Mouse (Mus musculus): ENCODE measurements at regions not wholly inside any gene's neighbourhood (a gene's known extent, or its start where the extent isn't known, plus 50 kb on each side); places are given as distances from the start of the nearest gene placed in this dataset.
A peak's percentile ranks its signal among the peaks of the same experiment; 100 is the strongest.

GRCm38 (mm10) chr4:131407464-131407863 is 430.6 kb downstream of the Ptpru start:
- no peak overlapping the region for H3K4me3 ChIP-seq (ENCODE audit: insufficient read depth, low read depth, low read length)
- H3K4me1 ChIP-seq (ENCODE audit: control insufficient read depth, insufficient read depth, low read length), result peaks cover 52% of the 10 kb centered on the region
- no peak for TF ChIP-seq POLR2A (IDR thresholded peaks at IDR 0.05; ENCODE audit: insufficient read depth, low read depth, low read length)
- TF ChIP-seq CTCF (IDR thresholded peaks at IDR 0.05; ENCODE audit: insufficient read depth, low read depth, low read length), result no peak
- 60% methylated on average over 3 of the region's 3 CpGs for WGBS
- H3K27ac ChIP-seq (ENCODE audit: insufficient read depth, low read depth, low read length), result no peak overlapping the region

- H3K4me3 ChIP-seq (ENCODE audit: insufficient read depth, low read depth, low read length), result no peak overlapping the region
- H3K4me1 ChIP-seq (ENCODE audit: control insufficient read depth, insufficient read depth, low read length), result peaks cover 57% of the 10 kb centered on the region
- H3K27ac ChIP-seq (ENCODE audit: insufficient read depth, low read depth, low read length), result no peak overlapping the region
- 93% methylated on average over 1 of the region's 1 CpGs for WGBS
- TF ChIP-seq CTCF (IDR thresholded peaks at IDR 0.05; ENCODE audit: insufficient read depth, low read depth, low read length) (no peak), POLR2A (IDR thresholded peaks at IDR 0.05; ENCODE audit: insufficient read depth, low read depth, low read length) (no peak)
These were observed 429.4 kb downstream of the Ptpru start for GRCm38 (mm10) chr4:131408644-131409043.

GRCm38 (mm10) chr4:131409805-131410204 is 428.3 kb downstream of the Ptpru start:
- WGBS, result 54% methylated on average over 3 of the region's 3 CpGs
- Histone ChIP-seq H3K4me1 (ENCODE audit: control insufficient read depth, insufficient read depth, low read length) (peaks cover 51% of the 10 kb centered on the region), H3K27ac (ENCODE audit: insufficient read depth, low read depth, low read length) (no peak overlapping the region), H3K4me3 (ENCODE audit: insufficient read depth, low read depth, low read length) (no peak overlapping the region)
- TF ChIP-seq POLR2A (IDR thresholded peaks at IDR 0.05; ENCODE audit: insufficient read depth, low read depth, low read length), result no peak
- peak; percentile 64; the same call in 1 of the 2 replicates for TF ChIP-seq CTCF (IDR thresholded peaks at IDR 0.05; ENCODE audit: insufficient read depth, low read depth, low read length)

GRCm38 (mm10) chr4:131411936-131412335 is 426.2 kb downstream of the Ptpru start:
- TF ChIP-seq CTCF (IDR thresholded peaks at IDR 0.05; ENCODE audit: insufficient read depth, low read depth, low read length), result no peak
- WGBS, result 51% methylated on average over 4 of the region's 4 CpGs
- Histone ChIP-seq H3K27ac (ENCODE audit: insufficient read depth, low read depth, low read length) (no peak overlapping the region), H3K4me1 (ENCODE audit: control insufficient read depth, insufficient read depth, low read length) (peaks cover 46% of the 10 kb centered on the region), H3K4me3 (ENCODE audit: insufficient read depth, low read depth, low read length) (no peak overlapping the region)

- TF ChIP-seq CTCF (IDR thresholded peaks at IDR 0.05; ENCODE audit: insufficient read depth, low read depth, low read length) (no peak), POLR2A (IDR thresholded peaks at IDR 0.05; ENCODE audit: insufficient read depth, low read depth, low read length) (no peak)
- Histone ChIP-seq H3K27ac (ENCODE audit: insufficient read depth, low read depth, low read length) (no peak overlapping the region), H3K4me1 (ENCODE audit: control insufficient read depth, insufficient read depth, low read length) (peaks cover 43% of the 10 kb centered on the region), H3K4me3 (ENCODE audit: insufficient read depth, low read depth, low read length) (no peak overlapping the region)
- WGBS, result 87% methylated on average over 6 of the region's 6 CpGs
These were observed 424.7 kb downstream of the Ptpru start for GRCm38 (mm10) chr4:131413380-131413779.

- Histone ChIP-seq H3K27ac (ENCODE audit: insufficient read depth, low read depth, low read length) (no peak overlapping the region), H3K4me3 (ENCODE audit: insufficient read depth, low read depth, low read length) (no peak overlapping the region), H3K4me1 (ENCODE audit: control insufficient read depth, insufficient read depth, low read length) (peaks cover 36% of the 10 kb centered on the region)
- WGBS, result 82% methylated on average over 5 of the region's 5 CpGs
- TF ChIP-seq CTCF (IDR thresholded peaks at IDR 0.05; ENCODE audit: insufficient read depth, low read depth, low read length), result no peak
- no peak for TF ChIP-seq POLR2A (IDR thresholded peaks at IDR 0.05; ENCODE audit: insufficient read depth, low read depth, low read length)
These were observed 422.6 kb downstream of the Ptpru start for GRCm38 (mm10) chr4:131415453-131415852.

- Histone ChIP-seq H3K4me1 (ENCODE audit: control insufficient read depth, insufficient read depth, low read length) (peaks cover 31% of the 10 kb centered on the region), H3K4me3 (ENCODE audit: insufficient read depth, low read depth, low read length) (no peak overlapping the region), H3K27ac (ENCODE audit: insufficient read depth, low read depth, low read length) (no peak overlapping the region)
- TF ChIP-seq POLR2A (IDR thresholded peaks at IDR 0.05; ENCODE audit: insufficient read depth, low read depth, low read length) (no peak), CTCF (IDR thresholded peaks at IDR 0.05; ENCODE audit: insufficient read depth, low read depth, low read length) (no peak)
- 72% methylated on average over 3 of the region's 3 CpGs for WGBS
These were observed 421.9 kb downstream of the Ptpru start for GRCm38 (mm10) chr4:131416209-131416608.

- Histone ChIP-seq H3K4me3 (ENCODE audit: insufficient read depth, low read depth, low read length) (no peak overlapping the region), H3K27ac (ENCODE audit: insufficient read depth, low read depth, low read length) (no peak overlapping the region), H3K4me1 (ENCODE audit: control insufficient read depth, insufficient read depth, low read length) (peaks cover 26% of the 10 kb centered on the region)
- TF ChIP-seq POLR2A (IDR thresholded peaks at IDR 0.05; ENCODE audit: insufficient read depth, low read depth, low read length) (no peak), CTCF (IDR thresholded peaks at IDR 0.05; ENCODE audit: insufficient read depth, low read depth, low read length) (no peak)
- WGBS, result 66% methylated on average over 14 of the region's 14 CpGs
These were observed 420.8 kb downstream of the Ptpru start for GRCm38 (mm10) chr4:131417159-131417748.

GRCm38 (mm10) chr4:131425311-131425710 is 412.8 kb downstream of the Ptpru start:
- no peak for TF ChIP-seq POLR2A (IDR thresholded peaks at IDR 0.05; ENCODE audit: insufficient read depth, low read depth, low read length)
- no peak for TF ChIP-seq CTCF (IDR thresholded peaks at IDR 0.05; ENCODE audit: insufficient read depth, low read depth, low read length)
- WGBS, result 58% methylated on average over 11 of the region's 11 CpGs
- H3K27ac ChIP-seq (ENCODE audit: insufficient read depth, low read depth, low read length), result no peak overlapping the region
- H3K4me1 ChIP-seq (ENCODE audit: control insufficient read depth, insufficient read depth, low read length), result peaks cover 22% of the 10 kb centered on the region
- H3K4me3 ChIP-seq (ENCODE audit: insufficient read depth, low read depth, low read length), result no peak overlapping the region

- Histone ChIP-seq H3K27ac (ENCODE audit: insufficient read depth, low read depth, low read length) (no peak overlapping the region), H3K4me1 (ENCODE audit: control insufficient read depth, insufficient read depth, low read length) (peaks cover 28% of the 10 kb centered on the region), H3K4me3 (ENCODE audit: insufficient read depth, low read depth, low read length) (no peak overlapping the region)
- no peak for TF ChIP-seq POLR2A (IDR thresholded peaks at IDR 0.05; ENCODE audit: insufficient read depth, low read depth, low read length)
- no peak for TF ChIP-seq CTCF (IDR thresholded peaks at IDR 0.05; ENCODE audit: insufficient read depth, low read depth, low read length)
- WGBS, result 97% methylated on average over 7 of the region's 7 CpGs
These were observed 410.2 kb downstream of the Ptpru start for GRCm38 (mm10) chr4:131427871-131428270.
